Mouse (Mus musculus) hindbrain, embryonic 11.5 days (tissue): ENCODE data around the gene Slc24a5. TPM values are rescaled to one million over a fixed set of nuclear protein-coding genes. Genes with fewer than 3 reads are reported as not detected.

Experiments used
- ATAC-seq: fragments of 200-750 bp; cut with Nextera tagmentation; 2 replicates; pipeline ENCODE4 v1.8.0; 2017; ENCODE audit warnings: mild to moderate bottlenecking, moderate TSS enrichment, moderate library complexity; ENCODE audit not compliant: low FRiP score
- DNase-seq: peaks from one replicate; pipeline ENCODE4 v3.0.0-alpha.2; 2015; ENCODE audit warnings: low spot score
- H3K27ac ChIP-seq: fragments of 300-500 bp; sonication (generic); 2 replicates; pipeline ENCODE4 v1.5.1; 2014; ENCODE audit warnings: mild to moderate bottlenecking, low read depth, low read length
- H3K27me3 ChIP-seq: fragments of 300-500 bp; sonication (generic); 2 replicates; pipeline ENCODE4 v1.6.1; 2014; ENCODE audit warnings: mild to moderate bottlenecking, low read length, moderate library complexity, mixed read lengths; ENCODE audit not compliant: control insufficient read depth, insufficient read depth
- H3K36me3 ChIP-seq: fragments of 300-500 bp; sonication (generic); 2 replicates; pipeline ENCODE4 v1.6.1; 2014; ENCODE audit warnings: mild to moderate bottlenecking, low read length, moderate library complexity, mixed read lengths; ENCODE audit not compliant: control insufficient read depth, insufficient read depth
- H3K4me1 ChIP-seq: fragments of 300-500 bp; sonication (generic); replicated peaks from 2 replicates; pipeline ENCODE4 v1.6.1; 2014; ENCODE audit warnings: low read length, mixed read lengths; ENCODE audit not compliant: control insufficient read depth, insufficient read depth
- H3K4me2 ChIP-seq: fragments of 300-500 bp; sonication (generic); replicated peaks from 2 replicates; pipeline ENCODE4 v1.6.1; 2014; ENCODE audit warnings: mild to moderate bottlenecking, low read depth, low read length
- H3K4me3 ChIP-seq: fragments of 300-500 bp; sonication (generic); 2 replicates; pipeline ENCODE4 v1.5.1; 2014; ENCODE audit warnings: low read depth, low read length
- H3K9ac ChIP-seq: fragments of 300-500 bp; sonication (generic); 2 replicates; pipeline ENCODE4 v1.6.1; 2014; ENCODE audit warnings: low read depth, low read length
- H3K9me3 ChIP-seq: fragments of 300-500 bp; sonication (generic); 2 replicates; pipeline ENCODE4 v1.6.1; 2016; ENCODE audit warnings: low read length; ENCODE audit not compliant: control insufficient read depth
- WGBS: fragments of 180-500 bp; shearing (Covaris S2); extraction: QIAGEN DNeasy Blood & Tissue Kit; methylation state at CpG from one replicate; pipeline ENCODE4 v1.1.7; 2014; 5-methylcytosine and 5-hydroxymethylcytosine counted together
- polyA plus RNA-seq: library from polyadenylated mRNA; unstranded; fragments of >200 nt; fragmentation: Nextera tagmentation; extraction: Ambion mirVana; gene quantifications from 2 replicates; pipeline ENCODE4 v1.2.1, GENCODE M21; 2014

The Slc24a5 gene
- 5.6 TPM in 2 replicates for polyA plus RNA-seq

- Histone ChIP-seq H3K4me3 (no peak within 1 kb of the TSS), H3K36me3 (no peaks in the 10 kb centered on the region), H3K9me3 (no peaks in the 10 kb centered on the region), H3K4me2 (no peak within 1 kb of the TSS), H3K27me3 (no peaks in the 10 kb centered on the region), H3K4me1 (no peaks in the 10 kb centered on the region), H3K27ac (no peak within 1 kb of the TSS), H3K9ac (no peak within 1 kb of the TSS)
- DNase-seq, result no peak
- ATAC-seq, result no peak; the same call in 1 of the 2 replicates
- WGBS, result 77% methylated on average over 10 of the region's 10 CpGs
Observed at GRCm38 (mm10) chr2:125067894-125068293, at the start of gene Slc24a5. TSS of gene Slc24a5 (plus strand) at chr2:125068124.

GRCm38 (mm10) chr2:125024386-125024785 lies 43.5 kb upstream of the Slc24a5 start:
- no peak for ATAC-seq
- H3K27ac ChIP-seq, result no peak overlapping the region

GRCm38 (mm10) chr2:125026358-125027000 lies 41.4 kb upstream of the Slc24a5 start:
- H3K9ac ChIP-seq, result no peak overlapping the region
- no peaks in the 10 kb centered on the region for H3K4me1 ChIP-seq
- DNase-seq (no peak), ATAC-seq (no peak)
- H3K4me3 ChIP-seq, result no peak overlapping the region
- no peaks in the 10 kb centered on the region for H3K36me3 ChIP-seq
- H3K4me2 ChIP-seq, result no peak overlapping the region
- H3K27ac ChIP-seq, result no peak overlapping the region
- no peaks in the 10 kb centered on the region for H3K27me3 ChIP-seq
- 74% methylated on average over 14 of the region's 14 CpGs for WGBS
- no peaks in the 10 kb centered on the region for H3K9me3 ChIP-seq

More at GRCm38 (mm10) chr2:125024386-125024785, 43.5 kb upstream of the Slc24a5 start:
- Histone ChIP-seq H3K4me1 (no peaks in the 10 kb centered on the region), H3K27me3 (no peaks in the 10 kb centered on the region), H3K9ac (no peak overlapping the region), H3K4me3 (no peak overlapping the region), H3K9me3 (no peaks in the 10 kb centered on the region), H3K4me2 (no peak overlapping the region), H3K36me3 (no peaks in the 10 kb centered on the region)
- 63% methylated on average over 5 of the region's 5 CpGs for WGBS
- DNase-seq, result no peak

- no peaks in the 10 kb centered on the region for H3K9me3 ChIP-seq
- 73% methylated on average over 7 of the region's 7 CpGs for WGBS
Observed at GRCm38 (mm10) chr2:125030591-125030990, 37.3 kb upstream of the Slc24a5 start.

GRCm38 (mm10) chr2:125031111-125031510 lies 36.8 kb upstream of the Slc24a5 start:
- ATAC-seq (no peak), DNase-seq (no peak)
- Histone ChIP-seq H3K27ac (no peak overlapping the region), H3K9me3 (no peaks in the 10 kb centered on the region), H3K27me3 (no peaks in the 10 kb centered on the region), H3K4me2 (no peak overlapping the region), H3K4me3 (no peak overlapping the region), H3K36me3 (no peaks in the 10 kb centered on the region), H3K4me1 (no peaks in the 10 kb centered on the region), H3K9ac (no peak overlapping the region)
- 67% methylated on average over 8 of the region's 8 CpGs for WGBS

More at GRCm38 (mm10) chr2:125030591-125030990, 37.3 kb upstream of the Slc24a5 start:
- no peak overlapping the region for H3K4me3 ChIP-seq
- DNase-seq, result no peak
- no peak overlapping the region for H3K9ac ChIP-seq
- H3K4me1 ChIP-seq, result no peaks in the 10 kb centered on the region
- no peak for ATAC-seq
- no peaks in the 10 kb centered on the region for H3K27me3 ChIP-seq
- no peak overlapping the region for H3K27ac ChIP-seq
- no peak overlapping the region for H3K4me2 ChIP-seq
- H3K36me3 ChIP-seq, result no peaks in the 10 kb centered on the region

- no peak overlapping the region for H3K27ac ChIP-seq
- no peaks in the 10 kb centered on the region for H3K4me1 ChIP-seq
- DNase-seq (no peak), ATAC-seq (no peak)
- H3K36me3 ChIP-seq, result no peaks in the 10 kb centered on the region
- no peaks in the 10 kb centered on the region for H3K27me3 ChIP-seq
- no peak overlapping the region for H3K9ac ChIP-seq
- H3K4me3 ChIP-seq, result no peak overlapping the region
- no peak overlapping the region for H3K4me2 ChIP-seq
- WGBS, result 90% methylated on average over 12 of the region's 12 CpGs
- H3K9me3 ChIP-seq, result no peaks in the 10 kb centered on the region
Observed at GRCm38 (mm10) chr2:125031562-125032257, 36.2 kb upstream of the Slc24a5 start.

GRCm38 (mm10) chr2:125032258-125032973 lies 35.5 kb upstream of the Slc24a5 start:
- 78% methylated on average over 17 of the region's 17 CpGs for WGBS
- H3K9ac ChIP-seq, result no peak overlapping the region
- no peaks in the 10 kb centered on the region for H3K36me3 ChIP-seq
- H3K27me3 ChIP-seq, result no peaks in the 10 kb centered on the region
- DNase-seq (no peak), ATAC-seq (no peak)
- H3K4me2 ChIP-seq, result no peak overlapping the region
- H3K4me1 ChIP-seq, result no peaks in the 10 kb centered on the region
- no peak overlapping the region for H3K4me3 ChIP-seq
- no peaks in the 10 kb centered on the region for H3K9me3 ChIP-seq
- no peak overlapping the region for H3K27ac ChIP-seq

- WGBS, result 73% methylated on average over 10 of the region's 10 CpGs
Observed at GRCm38 (mm10) chr2:125033042-125033743, 34.7 kb upstream of the Slc24a5 start.

More at GRCm38 (mm10) chr2:125033042-125033743, 34.7 kb upstream of the Slc24a5 start:
- no peaks in the 10 kb centered on the region for H3K36me3 ChIP-seq
- H3K4me2 ChIP-seq, result no peak overlapping the region
- H3K27me3 ChIP-seq, result no peaks in the 10 kb centered on the region
- DNase-seq, result peak; percentile 11
- no peak overlapping the region for H3K27ac ChIP-seq
- no peaks in the 10 kb centered on the region for H3K9me3 ChIP-seq
- no peak for ATAC-seq
- no peaks in the 10 kb centered on the region for H3K4me1 ChIP-seq
- no peak overlapping the region for H3K9ac ChIP-seq
- no peak overlapping the region for H3K4me3 ChIP-seq
